Mouse (Mus musculus): Measurements from ENCODE around the gene Bach2.

- TF ChIP-seq CTCF (IDR thresholded peaks at IDR 0.05; ENCODE audit: low read depth) (no peak), EP300 (IDR thresholded peaks at IDR 0.05; ENCODE audit: low read depth) (no peak)
These were observed 61.4 kb downstream of the Bach2 start for GRCm38 (mm10) chr4:32299970-32300369.

Measured in heart, postnatal 0 days (tissue).